Mouse (Mus musculus) C2C12 (cell line): ENCODE results near the gene Slc17a7. TPM values are rescaled to one million over a fixed set of nuclear protein-coding genes. Genes with fewer than 3 reads are reported as not detected.

Experiments
- H3K27me3 ChIP-seq: one replicate; pipeline ENCODE4 v1.6.1; 2011; ENCODE audit not compliant: control insufficient read depth, insufficient read depth, insufficient read length
- H3K36me3 ChIP-seq: one replicate; pipeline ENCODE4 v1.6.1; 2011; ENCODE audit not compliant: control insufficient read depth, insufficient read depth
- H3K4me3 ChIP-seq: one replicate; pipeline ENCODE4 v1.5.1; 2011; ENCODE audit warnings: mild to moderate bottlenecking, control low read depth; ENCODE audit not compliant: poor library complexity, insufficient read depth, severe bottlenecking
- H3K79me2 ChIP-seq: one replicate; pipeline ENCODE4 v1.6.1; 2011; ENCODE audit not compliant: control insufficient read depth, insufficient read depth
- H3K79me3 ChIP-seq: one replicate; pipeline ENCODE4 v1.6.1; 2011; ENCODE audit warnings: low read depth, control low read depth
- H3ac ChIP-seq: one replicate; pipeline ENCODE3; 2011; ENCODE audit warnings: low read depth; ENCODE audit not compliant: control insufficient read depth, insufficient read length
- CEBPB ChIP-seq: IDR thresholded peaks from one replicate; pipeline ENCODE4 v1.6.1; 2011; ENCODE audit warnings: low read depth, mild to moderate bottlenecking, control low read depth, moderate library complexity
- CTCF ChIP-seq: IDR thresholded peaks from one replicate; pipeline ENCODE4 v1.5.1; 2011; ENCODE audit not compliant: control insufficient read depth, insufficient read depth, insufficient read length
- FOSL1 ChIP-seq: IDR thresholded peaks from one replicate; pipeline ENCODE4 v1.8.0; 2011; ENCODE audit warnings: mild to moderate bottlenecking, low read length; ENCODE audit not compliant: poor library complexity, insufficient read depth, severe bottlenecking
- MAX ChIP-seq: IDR thresholded peaks from one replicate; pipeline ENCODE4 v1.6.1; 2011; ENCODE audit warnings: mild to moderate bottlenecking, control low read depth
- MYOD1 ChIP-seq: IDR thresholded peaks from one replicate; pipeline ENCODE4 v1.6.1; 2011; ENCODE audit warnings: low read depth; ENCODE audit not compliant: control insufficient read depth, insufficient read length
- MYOG ChIP-seq: IDR thresholded peaks from one replicate; pipeline ENCODE4 v1.6.1; 2011; ENCODE audit not compliant: control insufficient read depth, insufficient read length; ENCODE audit errors: extremely low read depth
- USF1 ChIP-seq: IDR thresholded peaks from one replicate; pipeline ENCODE4 v1.6.1; 2011; ENCODE audit warnings: low read depth, mild to moderate bottlenecking, control low read depth, moderate library complexity
- microRNA-seq: library from miRNA; unstranded; fragments of <30 nt; microRNA quantifications from one replicate; pipeline ENCODE4, GENCODE M21; 2019; ENCODE audit warnings: borderline microRNAs expressed
- polyA plus RNA-seq: library from polyadenylated mRNA; unstranded; fragments of >200 nt; fragmentation: generic; extraction: Trizol; gene quantifications from one replicate; pipeline ENCODE4 v1.2.1, GENCODE M21; 2012; ENCODE audit warnings: missing spikeins

Slc17a7 gene
- polyA plus RNA-seq, 1 experiment: 0.14 TPM

DNA sequence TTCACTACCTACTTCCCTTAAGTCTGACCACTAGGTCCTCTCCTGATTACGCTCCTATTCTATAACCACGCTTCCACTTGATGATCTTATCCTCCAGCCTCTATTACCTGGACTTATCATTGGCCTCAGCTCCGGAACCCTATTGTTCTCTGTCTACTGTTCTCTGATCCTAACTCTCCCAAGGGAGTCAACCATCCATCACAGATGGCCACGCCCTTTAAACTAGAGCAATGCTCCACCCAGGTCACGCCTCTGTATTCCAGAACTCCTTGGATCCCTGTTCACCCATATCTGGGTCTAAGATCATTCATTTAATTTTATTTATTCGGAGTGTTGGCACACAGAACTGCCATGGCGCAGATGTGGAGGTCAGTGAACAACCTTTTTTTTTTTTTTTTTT lies 48.6 kb downstream of the Slc17a7 start:
- peaks cover 9% of the 10 kb centered on the region for H3K27me3 ChIP-seq
- no peak overlapping the region for H3K4me3 ChIP-seq
- H3ac ChIP-seq: no peak overlapping the region

DNA sequence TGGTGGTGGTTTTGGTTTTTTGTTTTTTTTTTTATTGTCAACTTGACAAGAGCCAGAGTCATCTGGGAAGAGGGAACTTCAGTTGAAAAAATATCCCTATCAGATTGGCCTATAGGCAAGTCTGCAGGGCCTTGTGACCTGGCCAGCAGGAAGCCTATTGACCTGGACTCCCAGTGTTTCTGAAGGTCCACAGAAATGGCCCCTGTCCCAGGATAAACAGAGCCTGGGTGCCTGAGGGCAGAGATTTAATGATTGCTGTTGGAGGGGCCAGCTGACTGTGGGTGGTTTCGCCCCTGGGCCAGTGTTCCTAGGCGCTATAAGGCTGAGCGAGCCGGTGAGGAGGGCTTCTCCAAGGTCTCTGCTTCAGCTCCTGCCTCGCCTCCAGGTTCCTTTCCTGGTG lies 50.0 kb downstream of the Slc17a7 start:
- peaks cover 17% of the 10 kb centered on the region for H3K79me2 ChIP-seq
- H3ac ChIP-seq: no peak overlapping the region
- no peaks in the 10 kb centered on the region for H3K36me3 ChIP-seq
- no peak for TF ChIP-seq MYOD1
- no peak for TF ChIP-seq USF1
- peaks cover 2% of the 10 kb centered on the region for H3K79me3 ChIP-seq
- H3K4me3 ChIP-seq: no peak overlapping the region
- peaks cover 9% of the 10 kb centered on the region for H3K27me3 ChIP-seq

More for the DNA sequence above, 48.6 kb downstream of the Slc17a7 start:
- Histone ChIP-seq H3K36me3 (no peaks in the 10 kb centered on the region), H3K79me3 (peaks cover 2% of the 10 kb centered on the region), H3K79me2 (peaks cover 15% of the 10 kb centered on the region)
- TF ChIP-seq MAX (no peak), CEBPB (no peak), MYOD1 (no peak), FOSL1 (no peak), CTCF (no peak), USF1 (no peak), MYOG (no peak)

DNA sequence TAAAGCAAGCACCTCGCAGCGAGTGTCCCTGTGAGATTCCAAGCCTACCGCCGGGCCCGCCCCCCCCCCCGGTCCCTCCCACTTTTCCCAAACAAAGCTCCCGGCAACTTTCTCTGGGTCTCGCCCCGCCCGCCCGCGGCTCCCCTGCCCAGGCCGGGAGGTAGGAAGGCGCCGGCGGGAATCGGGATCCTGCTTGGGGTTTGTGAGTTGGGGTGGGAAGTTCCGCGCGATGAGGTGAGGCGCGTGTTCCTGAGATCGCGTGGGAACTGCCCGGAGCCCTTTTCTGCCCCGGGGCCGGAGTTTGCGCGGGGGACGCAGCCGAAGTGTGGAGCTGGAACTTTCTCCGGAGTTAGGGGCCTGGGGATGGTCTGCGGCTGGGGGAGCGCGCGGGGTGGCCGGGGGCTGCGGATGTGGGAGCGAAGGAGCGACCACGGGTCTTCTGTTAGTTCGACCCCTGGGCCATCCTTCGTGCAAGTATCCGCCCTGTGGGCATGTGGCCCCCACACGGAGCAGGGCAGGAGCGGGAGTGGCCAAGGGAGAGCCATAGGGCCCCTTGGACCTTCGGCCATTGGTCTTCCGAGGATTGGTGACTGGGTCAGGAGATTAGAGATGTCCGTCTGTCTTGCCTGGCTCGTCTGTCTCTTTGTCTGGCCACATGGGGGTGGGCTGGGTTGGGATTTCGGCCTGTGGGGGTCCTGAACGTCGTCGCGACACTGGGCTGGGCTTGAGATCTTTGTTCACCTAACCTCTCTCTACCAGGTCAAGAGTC lies 52.1 kb downstream of the Slc17a7 start, which contains the start of gene Tead2:
Gene Tead2 (plus strand): TSS at position 81 of the 769 bp plus-strand sequence.
- peaks cover 17% of the 10 kb centered on the region for H3K79me2 ChIP-seq
- H3K36me3 ChIP-seq: no peaks in the 10 kb centered on the region
- H3K27me3 ChIP-seq: no peaks in the 10 kb centered on the region
- TF ChIP-seq MAX: peak; percentile 19
- TF ChIP-seq CTCF: no peak
- peak within 1 kb of the TSS; percentile 94 for H3ac ChIP-seq
- H3K4me3 ChIP-seq: peak within 1 kb of the TSS; percentile 46
- H3K79me3 ChIP-seq: peaks cover 2% of the 10 kb centered on the region

- Histone ChIP-seq H3ac (peak overlapping the region; percentile 94), H3K4me3 (peak overlapping the region; percentile 46), H3K36me3 (no peaks in the 10 kb centered on the region), H3K79me2 (peaks cover 17% of the 10 kb centered on the region), H3K79me3 (peaks cover 2% of the 10 kb centered on the region), H3K27me3 (no peaks in the 10 kb centered on the region)
- no peak for TF ChIP-seq MYOG
- TF ChIP-seq CTCF: no peak
- TF ChIP-seq CEBPB: no peak
- TF ChIP-seq FOSL1: no peak
- TF ChIP-seq USF1: no peak
- TF ChIP-seq MAX: no peak
Measured at GRCm38 (mm10) chr7:45216442-45217183, 52.9 kb downstream of the Slc17a7 start.

- no peak overlapping the region for H3ac ChIP-seq
- H3K36me3 ChIP-seq: peaks cover 4% of the 10 kb centered on the region
- peaks cover 8% of the 10 kb centered on the region for H3K79me2 ChIP-seq
- no peak overlapping the region for H3K4me3 ChIP-seq
- no peaks in the 10 kb centered on the region for H3K27me3 ChIP-seq
- H3K79me3 ChIP-seq: peaks cover 2% of the 10 kb centered on the region
- TF ChIP-seq USF1 (no peak), CEBPB (no peak), MYOD1 (no peak), MYOG (no peak), FOSL1 (no peak), CTCF (no peak), MAX (no peak)
Measured at GRCm38 (mm10) chr7:45221680-45222079, 57.9 kb downstream of the Slc17a7 start.

GRCm38 (mm10) chr7:45224826-45225225 lies 61.1 kb downstream of the Slc17a7 start:
- no peak for TF ChIP-seq USF1
- no peak for TF ChIP-seq MYOG
- TF ChIP-seq CEBPB: no peak
- no peak for TF ChIP-seq FOSL1
- no peak for TF ChIP-seq CTCF
- no peak for TF ChIP-seq MYOD1
- no peak for TF ChIP-seq MAX
- H3K79me2 ChIP-seq: no peaks in the 10 kb centered on the region
- no peaks in the 10 kb centered on the region for H3K27me3 ChIP-seq
- H3K79me3 ChIP-seq: no peaks in the 10 kb centered on the region
- no peak overlapping the region for H3K4me3 ChIP-seq
- H3ac ChIP-seq: no peak overlapping the region
- peaks cover 20% of the 10 kb centered on the region for H3K36me3 ChIP-seq

Small RNA genes lying within 50 kb of the gene (microRNA-seq; reads per million reads assigned to microRNA genes)
- 4.3 reads per million, percentile 50 among the genes with 10 or more reads in this experiment for gene Mir150
- gene Mir5121: 50.0 reads per million, percentile 70 among the genes with 10 or more reads in this experiment
- not detected for gene Mir7055

Other genes with a start within 250 kb of the Slc17a7 start
- 129 TPM for gene Ap2a1, start 234.5 kb upstream of the Slc17a7 start, polyA plus RNA-seq
- 0.04 TPM for gene Tsks, start 220.7 kb upstream of the Slc17a7 start, polyA plus RNA-seq
- gene Cpt1c, start 189.1 kb upstream of the Slc17a7 start, polyA plus RNA-seq: 5.5 TPM
- 978 TPM for gene Prmt1, start 177.4 kb upstream of the Slc17a7 start, polyA plus RNA-seq
- gene Irf3, start 166.3 kb upstream of the Slc17a7 start, polyA plus RNA-seq: 43.7 TPM
- gene Bcl2l12, start 165.2 kb upstream of the Slc17a7 start, polyA plus RNA-seq: 18.1 TPM
- gene Scaf1, start 147.6 kb upstream of the Slc17a7 start, polyA plus RNA-seq: 58.4 TPM
- 56.8 TPM for gene Rras, start 146.0 kb upstream of the Slc17a7 start, polyA plus RNA-seq
- 14.2 TPM for gene Prr12, start 111.1 kb upstream of the Slc17a7 start, polyA plus RNA-seq
- gene Nosip, start 101.5 kb upstream of the Slc17a7 start, polyA plus RNA-seq: 66.6 TPM
- 14.0 TPM for gene Prrg2, start 101.3 kb upstream of the Slc17a7 start, polyA plus RNA-seq
- 166 TPM for gene Rcn3, start 71.7 kb upstream of the Slc17a7 start, polyA plus RNA-seq
- 30.7 TPM for gene Fcgrt, start 60.1 kb upstream of the Slc17a7 start, polyA plus RNA-seq
- gene Rps11, start 39.5 kb upstream of the Slc17a7 start, polyA plus RNA-seq: 3,175 TPM
- 6,379 TPM for gene Rpl13a, start 35.2 kb upstream of the Slc17a7 start, polyA plus RNA-seq
- 0.95 TPM for gene Gm45713, start 27.7 kb upstream of the Slc17a7 start, polyA plus RNA-seq
- gene Flt3l, start 27.5 kb upstream of the Slc17a7 start, polyA plus RNA-seq: 1.6 TPM
- gene Pih1d1, start 9.6 kb upstream of the Slc17a7 start, polyA plus RNA-seq: 129 TPM
- 34.6 TPM for gene Aldh16a1, start 9.4 kb upstream of the Slc17a7 start, polyA plus RNA-seq
- gene Gfy, start 15.6 kb downstream of the Slc17a7 start, polyA plus RNA-seq: not detected
- not detected for gene Pth2, start 17.0 kb downstream of the Slc17a7 start, polyA plus RNA-seq
- not detected for gene Ccdc155, start 40.9 kb downstream of the Slc17a7 start, polyA plus RNA-seq
- gene Dkkl1, start 48.2 kb downstream of the Slc17a7 start, polyA plus RNA-seq: 0.07 TPM
- gene Tead2, start 51.8 kb downstream of the Slc17a7 start, polyA plus RNA-seq: 127 TPM
- 0.37 TPM for gene Cd37, start 75.2 kb downstream of the Slc17a7 start, polyA plus RNA-seq
- not detected for gene Slc6a16, start 77.1 kb downstream of the Slc17a7 start, polyA plus RNA-seq
- not detected for gene Slc6a21, start 113.6 kb downstream of the Slc17a7 start, polyA plus RNA-seq
- gene Trpm4, start 169.8 kb downstream of the Slc17a7 start, polyA plus RNA-seq: 10.6 TPM
- 0.51 TPM for gene Hrc, start 171.3 kb downstream of the Slc17a7 start, polyA plus RNA-seq
- gene Ppfia3, start 203.1 kb downstream of the Slc17a7 start, polyA plus RNA-seq: 4.8 TPM
- 0.94 TPM for gene Lin7b, start 206.6 kb downstream of the Slc17a7 start, polyA plus RNA-seq
- 321 TPM for gene Snrnp70, start 231.8 kb downstream of the Slc17a7 start, polyA plus RNA-seq
- gene Kcna7, start 241.7 kb downstream of the Slc17a7 start, polyA plus RNA-seq: 0.01 TPM
- gene Ntf5, start 249.7 kb downstream of the Slc17a7 start, polyA plus RNA-seq: 0.92 TPM